Mouse (Mus musculus) embryonic facial prominence, embryonic 14.5 days (tissue): ENCODE data around the gene Rcbtb2. TPM values are rescaled to one million over a fixed set of nuclear protein-coding genes. Genes with fewer than 3 reads are reported as not detected.

ENCODE experiments used
- ATAC-seq: fragments of 200-750 bp; cut with Nextera tagmentation; 2 replicates; pipeline ENCODE4 v1.8.0; 2017; ENCODE audit warnings: low read depth, moderate number of reproducible peaks, moderate TSS enrichment
- DNase-seq: peaks from one replicate; pipeline ENCODE4 v3.0.0-alpha.2; 2015; ENCODE audit warnings: low spot score
- H3K27ac ChIP-seq: fragments of 300-500 bp; sonication (generic); replicated peaks from 2 replicates; pipeline ENCODE4 v1.5.1; 2014; ENCODE audit warnings: low read depth, mild to moderate bottlenecking, low read length, moderate library complexity
- H3K27me3 ChIP-seq: fragments of 300-500 bp; sonication (generic); replicated peaks from 2 replicates; pipeline ENCODE4 v1.6.1; 2014; ENCODE audit warnings: low read length; ENCODE audit not compliant: control insufficient read depth, insufficient read depth
- H3K36me3 ChIP-seq: fragments of 300-500 bp; sonication (generic); 2 replicates; pipeline ENCODE4 v1.6.1; 2014; ENCODE audit warnings: low read length, mixed read lengths; ENCODE audit not compliant: control insufficient read depth, insufficient read depth
- H3K4me1 ChIP-seq: fragments of 300-500 bp; sonication (generic); 2 replicates; pipeline ENCODE4 v1.6.1; 2014; ENCODE audit warnings: antibody characterized with exemption, low read length; ENCODE audit not compliant: control insufficient read depth, insufficient read depth
- H3K4me2 ChIP-seq: fragments of 300-500 bp; sonication (generic); 2 replicates; pipeline ENCODE4 v1.6.1; 2014; ENCODE audit warnings: low read depth, mild to moderate bottlenecking, low read length, moderate library complexity, mixed read lengths
- H3K4me3 ChIP-seq: fragments of 300-500 bp; sonication (generic); 2 replicates; pipeline ENCODE4 v1.5.1; 2014; ENCODE audit warnings: low read depth, mild to moderate bottlenecking, low read length
- H3K9ac ChIP-seq: fragments of 300-500 bp; sonication (generic); 2 replicates; pipeline ENCODE4 v1.6.1; 2014; ENCODE audit warnings: low read depth, mild to moderate bottlenecking, low read length, moderate library complexity, mixed read lengths
- H3K9me3 ChIP-seq: fragments of 300-500 bp; sonication (generic); 2 replicates; pipeline ENCODE4 v1.6.1; 2016; ENCODE audit warnings: low read length; ENCODE audit not compliant: control insufficient read depth
- WGBS: fragments of 180-500 bp; shearing (Covaris S2); extraction: QIAGEN DNeasy Blood & Tissue Kit; methylation state at CpG from one replicate; pipeline ENCODE4 v1.1.7; 2014; 5-methylcytosine and 5-hydroxymethylcytosine counted together
- polyA plus RNA-seq: library from polyadenylated mRNA; unstranded; fragments of >200 nt; fragmentation: Nextera tagmentation; extraction: Ambion mirVana; gene quantifications from 2 replicates; pipeline ENCODE4 v1.2.1, GENCODE M21; 2014

The Rcbtb2 gene
- polyA plus RNA-seq, 1 experiment from 2014 or later, result 86.4 TPM

DNA sequence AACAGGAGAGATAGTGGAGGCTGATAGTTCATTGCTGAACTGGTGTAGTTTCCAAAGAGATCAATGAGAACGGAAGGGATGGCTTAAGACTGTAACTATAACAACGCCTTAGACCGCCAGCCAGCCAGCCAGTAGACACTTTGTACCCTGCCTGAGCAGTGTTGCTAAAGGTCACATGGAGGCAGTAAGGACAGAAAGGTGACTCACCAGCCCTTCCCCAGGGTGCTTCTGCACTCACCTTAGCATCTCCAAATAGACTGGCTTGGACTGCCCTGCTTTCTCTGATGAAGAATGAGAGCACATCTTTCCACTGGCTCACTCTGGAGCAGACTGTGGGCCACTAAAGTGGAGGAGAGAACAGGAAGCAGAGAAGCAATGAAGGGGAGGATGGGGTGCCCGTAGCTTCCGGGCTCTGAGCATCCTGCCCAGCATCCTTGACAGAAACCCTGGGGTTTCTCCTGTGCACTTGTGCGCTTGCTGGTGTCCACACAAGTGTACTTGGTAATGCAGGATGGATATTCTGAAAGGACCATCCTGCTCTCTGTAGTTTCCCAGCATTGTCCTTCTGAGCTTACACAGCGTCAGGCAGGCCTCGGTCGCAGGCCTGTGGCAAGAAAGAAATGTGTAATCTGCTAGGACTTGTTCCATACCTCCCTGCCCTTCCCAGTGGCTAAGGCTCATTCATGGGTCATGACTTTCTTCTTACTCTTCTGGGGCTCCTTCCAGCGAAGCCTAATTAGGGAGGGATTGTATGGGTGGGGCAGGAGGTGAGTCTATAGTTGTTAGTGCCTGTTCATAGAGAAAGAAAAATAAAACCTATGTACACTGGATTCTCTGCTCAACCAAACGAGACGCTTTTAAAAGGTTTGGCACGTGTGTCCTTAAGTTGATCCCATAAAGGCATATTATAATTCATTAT lies 47.3 kb downstream of the Rcbtb2 start:
- 85% methylated on average over 13 of the region's 13 CpGs for WGBS
- Histone ChIP-seq H3K27me3 (no peaks in the 10 kb centered on the region), H3K36me3 (peaks cover 93% of the 10 kb centered on the region), H3K27ac (no peak overlapping the region), H3K4me2 (no peak overlapping the region), H3K9ac (no peak overlapping the region), H3K9me3 (no peaks in the 10 kb centered on the region), H3K4me1 (no peaks in the 10 kb centered on the region), H3K4me3 (no peak overlapping the region)
- peak; percentile 69; the same call in 1 of the 2 replicates for ATAC-seq
- DNase-seq, result peak; percentile 10

DNA sequence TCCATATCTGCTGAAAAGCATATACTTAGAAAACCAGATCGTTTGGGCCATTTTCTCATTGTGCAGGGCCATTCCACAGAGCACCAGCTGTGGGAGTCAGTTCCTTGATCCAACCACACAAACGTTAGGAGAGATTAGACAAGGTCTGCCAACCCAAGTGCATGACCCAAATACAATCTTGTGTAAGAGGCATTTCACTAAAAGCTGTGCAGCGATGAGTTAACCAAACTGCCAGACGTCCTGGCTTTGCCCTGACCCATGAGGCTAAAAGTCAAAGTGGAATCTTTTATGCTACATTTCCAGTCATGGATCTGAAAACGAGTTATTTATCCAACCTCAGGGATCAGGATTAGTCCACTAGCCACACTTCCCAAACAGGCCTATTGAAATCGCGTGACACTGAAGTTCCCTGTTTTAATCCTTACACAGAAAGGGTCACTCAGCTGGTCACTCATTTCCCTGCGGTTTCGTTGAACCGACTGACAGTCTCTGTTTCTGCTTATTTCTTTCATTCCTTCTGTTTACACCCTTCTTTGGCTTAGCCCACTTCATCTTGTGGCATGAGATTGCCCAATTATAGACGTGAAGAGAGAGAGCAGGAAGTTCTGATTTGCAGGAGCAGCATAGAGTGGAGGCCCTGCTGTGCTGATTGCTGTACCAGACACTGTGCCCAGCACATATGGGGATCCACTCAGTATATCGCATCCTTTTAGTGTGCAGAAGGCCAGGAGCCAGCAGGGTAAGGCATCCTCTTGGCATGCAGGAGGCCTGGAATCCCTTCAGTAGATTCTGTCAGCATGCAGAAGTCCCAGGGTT lies 49.6 kb downstream of the Rcbtb2 start:
- DNase-seq (no peak), ATAC-seq (no peak)
- Histone ChIP-seq H3K9ac (no peak overlapping the region), H3K4me2 (no peak overlapping the region), H3K27ac (no peak overlapping the region), H3K9me3 (no peaks in the 10 kb centered on the region), H3K4me3 (no peak overlapping the region), H3K27me3 (no peaks in the 10 kb centered on the region), H3K36me3 (peaks cover 88% of the 10 kb centered on the region), H3K4me1 (no peaks in the 10 kb centered on the region)
- 76% methylated on average over 12 of the region's 12 CpGs for WGBS

DNA sequence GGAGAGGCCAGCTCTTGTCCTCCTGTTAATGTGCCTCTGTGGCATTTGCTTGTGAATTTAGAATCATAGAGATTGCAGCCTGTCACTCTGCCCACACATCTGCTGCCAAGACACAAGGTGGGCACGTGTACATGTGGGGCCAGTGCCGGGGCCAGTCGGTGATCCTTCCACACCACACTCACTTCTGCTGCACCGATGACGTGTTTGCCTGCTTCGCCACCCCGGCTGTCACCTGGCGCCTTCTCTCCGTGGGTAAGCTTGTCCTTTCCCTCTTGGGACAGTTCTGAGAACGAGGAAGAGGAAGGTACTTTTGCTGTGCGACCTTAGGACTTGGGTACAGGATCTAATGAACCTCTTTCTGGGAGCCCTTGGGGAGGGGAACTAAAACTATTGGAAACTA lies 50.8 kb downstream of the Rcbtb2 start:
- no peak for DNase-seq
- 86% methylated on average over 11 of the region's 11 CpGs for WGBS
- Histone ChIP-seq H3K27me3 (no peaks in the 10 kb centered on the region), H3K9ac (no peak overlapping the region), H3K4me3 (no peak overlapping the region), H3K27ac (no peak overlapping the region), H3K9me3 (no peaks in the 10 kb centered on the region), H3K4me1 (no peaks in the 10 kb centered on the region), H3K4me2 (no peak overlapping the region), H3K36me3 (peaks cover 88% of the 10 kb centered on the region)
- no peak for ATAC-seq

GRCm38 (mm10) chr14:73174091-73174995 lies 51.5 kb downstream of the Rcbtb2 start:
- H3K9ac ChIP-seq, result no peak overlapping the region
- 72% methylated on average over 7 of the region's 7 CpGs for WGBS
- H3K4me2 ChIP-seq, result no peak overlapping the region
- no peaks in the 10 kb centered on the region for H3K9me3 ChIP-seq
- ATAC-seq (no peak), DNase-seq (peak; percentile 17)
- H3K36me3 ChIP-seq, result peaks cover 91% of the 10 kb centered on the region
- no peaks in the 10 kb centered on the region for H3K27me3 ChIP-seq
- no peaks in the 10 kb centered on the region for H3K4me1 ChIP-seq
- no peak overlapping the region for H3K27ac ChIP-seq
- no peak overlapping the region for H3K4me3 ChIP-seq

GRCm38 (mm10) chr14:73175031-73175430 lies 52.2 kb downstream of the Rcbtb2 start:
- Histone ChIP-seq H3K9me3 (no peaks in the 10 kb centered on the region), H3K9ac (no peak overlapping the region), H3K36me3 (peaks cover 91% of the 10 kb centered on the region), H3K27ac (no peak overlapping the region), H3K4me2 (no peak overlapping the region), H3K27me3 (no peaks in the 10 kb centered on the region), H3K4me3 (no peak overlapping the region), H3K4me1 (no peaks in the 10 kb centered on the region)
- no peak for ATAC-seq
- no peak for DNase-seq
- WGBS, result 95% methylated on average over 1 of the region's 1 CpGs

- 76% methylated on average over 6 of the region's 6 CpGs for WGBS
- H3K27ac ChIP-seq, result no peak overlapping the region
- H3K36me3 ChIP-seq, result peaks cover 92% of the 10 kb centered on the region
- H3K27me3 ChIP-seq, result no peaks in the 10 kb centered on the region
- H3K4me1 ChIP-seq, result 0 out of 2 replicates have a peak, but pooled peaks cover 5% of the 10 kb centered on the region
- no peak overlapping the region for H3K9ac ChIP-seq
- DNase-seq (no peak), ATAC-seq (no peak)
- no peak overlapping the region for H3K4me3 ChIP-seq
- no peak overlapping the region for H3K4me2 ChIP-seq
- no peaks in the 10 kb centered on the region for H3K9me3 ChIP-seq
These were observed 53.0 kb downstream of the Rcbtb2 start for GRCm38 (mm10) chr14:73175814-73176213.

DNA sequence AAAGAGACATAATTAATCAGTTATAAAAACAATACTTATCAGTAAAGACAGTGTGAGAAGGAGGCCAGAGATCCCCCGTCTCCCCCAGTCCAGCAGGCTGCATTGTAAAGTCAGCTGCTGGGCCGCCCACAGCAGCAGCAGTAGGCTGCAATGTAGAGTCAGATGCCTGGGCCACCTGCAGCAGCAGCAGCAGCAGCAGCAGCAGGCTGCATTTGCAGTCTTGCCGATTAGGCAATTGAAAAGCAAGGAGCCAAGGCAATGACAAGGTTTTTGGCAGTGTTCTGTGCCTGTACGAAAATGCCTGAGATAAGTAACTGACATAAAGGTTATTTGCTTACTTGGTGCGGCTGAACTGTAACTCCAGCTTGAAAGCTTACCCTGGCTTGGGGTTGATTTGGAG lies 53.4 kb downstream of the Rcbtb2 start:
- Histone ChIP-seq H3K27me3 (no peaks in the 10 kb centered on the region), H3K36me3 (peaks cover 91% of the 10 kb centered on the region), H3K27ac (no peak overlapping the region), H3K4me3 (no peak overlapping the region), H3K4me2 (no peak overlapping the region), H3K4me1 (0 out of 2 replicates have a peak, but pooled peaks cover 5% of the 10 kb centered on the region), H3K9me3 (no peaks in the 10 kb centered on the region), H3K9ac (no peak overlapping the region)
- ATAC-seq (no peak), DNase-seq (no peak)
- 91% methylated on average over 5 of the region's 5 CpGs for WGBS

DNA sequence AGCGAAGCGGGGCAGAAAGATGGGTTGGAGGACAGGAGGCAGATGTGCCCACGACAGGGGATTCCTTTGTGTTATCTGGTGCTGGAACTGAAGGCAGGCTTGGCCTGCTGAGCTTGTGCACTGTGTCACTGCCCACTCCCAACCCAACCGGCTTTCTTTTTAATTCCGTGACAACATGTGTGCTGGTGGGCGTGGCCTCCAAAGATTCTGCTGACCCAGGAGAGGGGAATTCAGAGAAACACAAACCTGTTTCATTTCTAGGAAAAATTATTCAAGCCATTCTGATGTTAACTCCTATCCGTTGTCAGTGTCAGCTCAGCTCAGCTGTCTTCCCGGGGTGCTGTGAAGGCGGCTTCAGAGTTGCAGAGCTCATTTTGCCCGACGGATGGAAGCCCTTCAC lies 55.1 kb downstream of the Rcbtb2 start:
- H3K27ac ChIP-seq, result no peak overlapping the region
- no peak overlapping the region for H3K9ac ChIP-seq
- WGBS, result 84% methylated on average over 11 of the region's 11 CpGs

More for the DNA sequence above, 55.1 kb downstream of the Rcbtb2 start:
- H3K4me3 ChIP-seq, result no peak overlapping the region
- 0 out of 2 replicates have a peak, but pooled peaks cover 5% of the 10 kb centered on the region for H3K4me1 ChIP-seq
- ATAC-seq (no peak), DNase-seq (no peak)
- H3K27me3 ChIP-seq, result no peaks in the 10 kb centered on the region
- H3K9me3 ChIP-seq, result no peaks in the 10 kb centered on the region
- no peak overlapping the region for H3K4me2 ChIP-seq
- H3K36me3 ChIP-seq, result peaks cover 91% of the 10 kb centered on the region
